Mouse (Mus musculus) cerebellum, adult 2 months (tissue): ENCODE data around the gene Spata16.

Experiments used
- CTCF ChIP-seq: fragments of 200-500 bp; IDR thresholded peaks from 2 replicates; pipeline ENCODE4 v1.5.1; 2011; ENCODE audit warnings: low read depth, mild to moderate bottlenecking, control low read depth, low read length, moderate library complexity, borderline replicate concordance; ENCODE audit not compliant: insufficient read depth
- POLR2A ChIP-seq: fragments of 200-500 bp; IDR thresholded peaks from 2 replicates; pipeline ENCODE4 v1.6.1; 2011; ENCODE audit warnings: low read length, control low read depth, borderline replicate concordance; ENCODE audit not compliant: insufficient read depth

DNA sequence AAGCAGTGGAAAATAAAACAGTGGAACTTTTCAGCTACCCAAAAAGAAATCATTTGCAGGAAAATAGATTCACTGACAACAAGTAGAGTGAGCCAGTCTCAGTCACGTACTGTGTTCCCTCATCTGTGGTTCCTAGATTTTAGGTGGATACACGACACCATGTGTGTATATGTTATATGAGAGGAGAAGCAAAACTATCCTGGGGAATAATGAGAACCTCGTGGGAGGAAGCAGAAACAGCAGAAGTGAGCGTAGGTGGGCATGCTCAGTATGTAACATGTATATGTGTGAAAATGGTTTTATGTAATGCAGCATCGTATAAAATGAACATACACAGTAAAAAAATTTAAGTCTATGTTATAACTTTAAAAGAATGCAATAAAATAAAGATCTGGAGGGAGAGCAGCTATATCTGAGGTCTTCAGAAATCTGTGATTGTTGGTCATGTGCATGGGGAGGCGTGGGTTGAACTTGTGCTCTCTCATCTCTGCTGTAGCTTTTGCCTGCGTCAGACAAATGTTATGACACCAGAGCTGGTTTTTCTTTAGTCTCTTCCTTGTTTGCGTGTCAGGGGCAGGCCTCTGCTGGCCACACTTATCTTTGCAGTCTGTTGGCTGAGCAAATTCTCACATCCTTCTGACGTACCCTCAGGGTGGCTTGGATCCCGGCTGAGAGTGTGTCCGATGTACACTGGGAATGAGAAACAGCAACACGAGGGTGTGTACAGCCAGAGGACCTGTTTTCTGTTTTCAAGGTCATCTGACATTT lies 156.1 kb downstream of the Spata16 start:
- TF ChIP-seq CTCF (no peak), POLR2A (no peak)
